ENCODE assay signal across 20 mouse cellular contexts in the genomic region with DNA sequence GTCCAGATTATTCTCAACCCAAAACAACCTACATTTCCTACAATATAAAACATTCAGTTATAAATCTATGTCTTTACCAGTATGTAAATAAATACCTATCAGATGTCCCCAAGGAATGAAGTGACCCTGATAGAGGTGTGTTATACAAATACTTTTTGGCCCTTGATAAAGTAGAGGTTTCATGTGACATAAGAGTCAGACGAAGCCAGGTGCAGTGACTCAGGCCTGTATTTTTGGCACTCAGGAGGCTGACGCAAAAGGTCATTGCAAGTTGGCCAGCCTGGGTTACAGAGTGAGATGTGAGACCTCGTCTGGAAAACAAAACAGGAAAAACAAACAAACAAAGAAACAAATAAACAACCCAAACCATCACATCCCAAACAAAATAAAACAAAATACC.
DNase-seq lines count a peak whose midpoint lies in the region; ATAC-seq and TF ChIP-seq lines count a peak whose summit lies in the region.
"Had no signal": no experiment of that assay in that cellular context is flagged by ENCODE, and none has a peak within 500 bp of the region (broad histone marks: within the 10 kb centered on the region; RNA-seq: fewer than 3 reads in every experiment).

No protein-coding gene starts in this region.

- H3K27ac ChIP-seq in heart, embryonic 10.5 days, result no peak overlapping the region
- H3K27ac ChIP-seq in heart, embryonic 12.5 days (ENCODE audit: poor library complexity, severe bottlenecking), result no peak overlapping the region
- H3K27ac ChIP-seq in stomach, postnatal 0 days (replicated peaks), result no peak overlapping the region
- H3K27ac ChIP-seq: embryonic facial prominence, embryonic 13.5 days; limb, embryonic 13.5 days; lung, embryonic 15.5 days; neural tube, embryonic 12.5 days; stomach, embryonic 15.5 days had no signal

- H3K4me2 ChIP-seq in heart, embryonic 12.5 days, result no peak overlapping the region
- no peak overlapping the region for H3K4me2 ChIP-seq in stomach, postnatal 0 days (replicated peaks; ENCODE audit: low read depth)
- H3K4me2 ChIP-seq: embryonic facial prominence, embryonic 13.5 days; limb, embryonic 13.5 days; lung, embryonic 15.5 days; neural tube, embryonic 12.5 days; stomach, embryonic 15.5 days had no signal

- H3K9ac ChIP-seq in heart, embryonic 12.5 days, result no peak overlapping the region
- H3K9ac ChIP-seq in stomach, postnatal 0 days (ENCODE audit: low read length), result no peak overlapping the region
- H3K9ac ChIP-seq: embryonic facial prominence, embryonic 13.5 days; limb, embryonic 13.5 days; lung, embryonic 15.5 days; neural tube, embryonic 12.5 days; stomach, embryonic 15.5 days had no signal

- 60% methylated on average over 3 of the region's 3 CpGs for WGBS in heart, embryonic 10.5 days
- WGBS in heart, embryonic 12.5 days, result 51% methylated on average over 3 of the region's 3 CpGs
- WGBS in stomach, postnatal 0 days, result 47% methylated on average over 3 of the region's 3 CpGs

- H3K27me3 ChIP-seq in heart, embryonic 10.5 days (ENCODE audit: insufficient read depth, poor library complexity, severe bottlenecking), result no peaks in the 10 kb centered on the region
- H3K27me3 ChIP-seq in heart, embryonic 12.5 days (replicated peaks), result no peaks in the 10 kb centered on the region
- H3K27me3 ChIP-seq in stomach, postnatal 0 days (ENCODE audit: control insufficient read depth, insufficient read depth, low read length), result no peaks in the 10 kb centered on the region
- H3K27me3 ChIP-seq: embryonic facial prominence, embryonic 13.5 days; lung, embryonic 15.5 days; neural tube, embryonic 12.5 days; stomach, embryonic 15.5 days had no signal

- no peak for TF ChIP-seq EP300 in stomach, postnatal 0 days (optimal IDR thresholded peaks at IDR 0.05)

- no peaks in the 10 kb centered on the region for H3K36me3 ChIP-seq in heart, embryonic 10.5 days
- H3K36me3 ChIP-seq in heart, embryonic 12.5 days, result no peaks in the 10 kb centered on the region
- no peaks in the 10 kb centered on the region for H3K36me3 ChIP-seq in stomach, postnatal 0 days (ENCODE audit: control insufficient read depth, insufficient read depth, low read length)
- H3K36me3 ChIP-seq: embryonic facial prominence, embryonic 13.5 days; G1E; limb, embryonic 13.5 days; lung, embryonic 15.5 days; neural tube, embryonic 12.5 days; stomach, embryonic 15.5 days had no signal

- no peak for TF ChIP-seq CTCF in stomach, postnatal 0 days (IDR thresholded peaks at IDR 0.05; ENCODE audit: low read depth)

- ATAC-seq in heart, embryonic 12.5 days (ENCODE audit: insufficient number of reproducible peaks, low FRiP score), result no peak
- peak; percentile 33 for ATAC-seq in stomach, postnatal 0 days (ENCODE audit: low FRiP score, low TSS enrichment)
- ATAC-seq: CD4-positive, CD25-positive, alpha-beta regulatory T cell, adult 4 months had no signal

- peaks cover 9% of the 10 kb centered on the region for H3K4me1 ChIP-seq in heart, embryonic 10.5 days
- H3K4me1 ChIP-seq in heart, embryonic 12.5 days (replicated peaks), result peaks cover 12% of the 10 kb centered on the region
- H3K4me1 ChIP-seq in stomach, postnatal 0 days (replicated peaks; ENCODE audit: control insufficient read depth, insufficient read depth), result no peaks in the 10 kb centered on the region
- H3K4me1 ChIP-seq: embryonic facial prominence, embryonic 13.5 days; neural tube, embryonic 12.5 days; stomach, embryonic 15.5 days had no signal

- H3K9me3 ChIP-seq in heart, embryonic 10.5 days, result no peaks in the 10 kb centered on the region
- H3K9me3 ChIP-seq in heart, embryonic 12.5 days (replicated peaks), result no peaks in the 10 kb centered on the region
- no peaks in the 10 kb centered on the region for H3K9me3 ChIP-seq in stomach, postnatal 0 days (ENCODE audit: control insufficient read depth, low read length)
- H3K9me3 ChIP-seq: embryonic facial prominence, embryonic 13.5 days; limb, embryonic 13.5 days; lung, embryonic 15.5 days; neural tube, embryonic 12.5 days; stomach, embryonic 15.5 days had no signal

- peak; percentile 39 to 80 for DNase-seq in adrenal gland, adult (ENCODE audit: inconsistent age in 2 of 2, low spot score in 1 of 2)
- no peak for DNase-seq in adrenal gland, adult 18-20 months (ENCODE audit: low spot score in 2 of 2)
- DNase-seq in heart, embryonic 10.5 days (ENCODE audit: low spot score), result peak; percentile 50
- peak; percentile 28 to 32 for DNase-seq in urinary bladder, postnatal 36 days (ENCODE audit: low spot score in 2 of 2)
- no peak for DNase-seq in urinary bladder, adult 2 months (ENCODE audit: low spot score)
- peak; percentile 38 for DNase-seq in stomach, postnatal 0 days (ENCODE audit: low spot score)
- DNase-seq in cerebellum, adult 11 months, result no peak
- DNase-seq: cerebellum, adult 9-10 months; kidney, adult 2 months; kidney, postnatal 25 days; spleen, adult 18-20 months; thymus, postnatal 36 days had no signal

- H3K4me3 ChIP-seq in heart, embryonic 10.5 days, result no peak overlapping the region
- no peak overlapping the region for H3K4me3 ChIP-seq in heart, embryonic 12.5 days
- no peak overlapping the region for H3K4me3 ChIP-seq in stomach, postnatal 0 days (ENCODE audit: low read depth, low read length)
- H3K4me3 ChIP-seq: embryonic facial prominence, embryonic 13.5 days; limb, embryonic 13.5 days; lung, embryonic 15.5 days; neural tube, embryonic 12.5 days; stomach, embryonic 15.5 days had no signal

Comparison
In these comparisons a context has a peak if more than half of its experiments do, and no peak if none do; other contexts are left out.
1. DNase-seq: peak in adrenal gland, adult (2 of 2), heart, embryonic 10.5 days (single experiment), urinary bladder, postnatal 36 days (2 of 2) and stomach, postnatal 0 days (single experiment); none in adrenal gland, adult 18-20 months (0 of 2), urinary bladder, adult 2 months (single experiment) and cerebellum, adult 11 months (single experiment).